Mouse (Mus musculus) ES-E14 (cell line): ENCODE measurements around the gene Slc25a1. TPM values are rescaled to one million over a fixed set of nuclear protein-coding genes. Genes with fewer than 3 reads are reported as not detected.

Experiments used
- DNase-seq: peaks from one replicate; pipeline ENCODE4 v3.0.0-alpha.2; 2013; ENCODE audit warnings: low read depth, low spot score
- H3K27ac ChIP-seq: 2 replicates; pipeline ENCODE4 v1.5.1; 2012; ENCODE audit warnings: low read depth, mild to moderate bottlenecking, low read length, moderate library complexity, mixed read lengths; ENCODE audit not compliant: poor library complexity, insufficient read depth, severe bottlenecking
- H3K36me3 ChIP-seq: 2 replicates; pipeline ENCODE4 v1.6.1; 2012; ENCODE audit warnings: mild to moderate bottlenecking, low read length, moderate library complexity, mixed read lengths; ENCODE audit not compliant: control insufficient read depth, poor library complexity, insufficient read depth, severe bottlenecking
- H3K4me1 ChIP-seq, 2 experiments: fragments of 150-350 bp in 1 of 2; sonication (generic) in 1 of 2; 2 replicates each; pipeline ENCODE4 v1.6.1; 2012; ENCODE audit warnings: low read length in 2 of 2, mild to moderate bottlenecking in 1 of 2, mixed read lengths in 1 of 2; ENCODE audit not compliant: control insufficient read depth in 2 of 2, insufficient read depth in 2 of 2, poor library complexity in 1 of 2
- H3K4me3 ChIP-seq, 2 experiments: fragments of 150-350 bp in 1 of 2; sonication (generic) in 1 of 2; 2 replicates each; pipeline ENCODE4 v1.5.1; 2012; ENCODE audit warnings: low read length in 2 of 2, low read depth in 1 of 2, mild to moderate bottlenecking in 1 of 2, mixed read lengths in 1 of 2; ENCODE audit not compliant: insufficient read depth in 1 of 2, poor library complexity in 1 of 2, severe bottlenecking in 1 of 2
- H3K9ac ChIP-seq: 2 replicates; pipeline ENCODE4 v1.6.1; 2012; ENCODE audit warnings: low read depth, mild to moderate bottlenecking, low read length, mixed read lengths; ENCODE audit not compliant: poor library complexity, insufficient read depth, severe bottlenecking
- H3K9me3 ChIP-seq: fragments of 150-350 bp; sonication (generic); 2 replicates; pipeline ENCODE4 v1.6.1; 2012; ENCODE audit warnings: low read depth, mild to moderate bottlenecking, low read length; ENCODE audit not compliant: control insufficient read depth, insufficient read depth
- CHD2 ChIP-seq: IDR thresholded peaks from 2 replicates; pipeline ENCODE4 v1.6.1; 2014; ENCODE audit warnings: mild to moderate bottlenecking, low read depth, low read length, inconsistent platforms
- HCFC1 ChIP-seq: IDR thresholded peaks from 2 replicates; pipeline ENCODE4 v1.6.1; 2012; ENCODE audit warnings: low read length, inconsistent platforms, borderline replicate concordance; ENCODE audit not compliant: insufficient read depth
- MAFK ChIP-seq: IDR thresholded peaks from 2 replicates; pipeline ENCODE4 v1.6.1; 2014; ENCODE audit warnings: mild to moderate bottlenecking, low read depth, low read length, inconsistent platforms; ENCODE audit not compliant: insufficient read depth
- ZC3H11A ChIP-seq: IDR thresholded peaks from 2 replicates; pipeline ENCODE4 v1.6.1; 2012; ENCODE audit warnings: low read depth, mild to moderate bottlenecking, inconsistent platforms, low read length, borderline replicate concordance
- ZNF384 ChIP-seq: IDR thresholded peaks from 2 replicates; pipeline ENCODE4 v1.6.1; 2012; ENCODE audit warnings: low read depth, low read length, inconsistent platforms
- in situ Hi-C, 2 experiments: fragments of 600-800 bp; cut with MboI; formaldehyde crosslinking; loops; one replicate each; pipeline ENCODE4 v1.15.1; 2025; ENCODE audit warnings: low sequenced_read_pairs in 2 of 2, inconsistent platforms in 1 of 2; ENCODE audit not compliant: unreplicated experiment in 2 of 2
- total RNA-seq: library from RNA; depleted of rRNA; stranded (reverse); fragments of 300-350 nt; gene quantifications from 2 replicates; pipeline ENCODE4 v1.2.3, GENCODE M21; 2012; rRNA removed

The Slc25a1 gene
- total RNA-seq, 1 experiment: 97.9 TPM

DNA sequence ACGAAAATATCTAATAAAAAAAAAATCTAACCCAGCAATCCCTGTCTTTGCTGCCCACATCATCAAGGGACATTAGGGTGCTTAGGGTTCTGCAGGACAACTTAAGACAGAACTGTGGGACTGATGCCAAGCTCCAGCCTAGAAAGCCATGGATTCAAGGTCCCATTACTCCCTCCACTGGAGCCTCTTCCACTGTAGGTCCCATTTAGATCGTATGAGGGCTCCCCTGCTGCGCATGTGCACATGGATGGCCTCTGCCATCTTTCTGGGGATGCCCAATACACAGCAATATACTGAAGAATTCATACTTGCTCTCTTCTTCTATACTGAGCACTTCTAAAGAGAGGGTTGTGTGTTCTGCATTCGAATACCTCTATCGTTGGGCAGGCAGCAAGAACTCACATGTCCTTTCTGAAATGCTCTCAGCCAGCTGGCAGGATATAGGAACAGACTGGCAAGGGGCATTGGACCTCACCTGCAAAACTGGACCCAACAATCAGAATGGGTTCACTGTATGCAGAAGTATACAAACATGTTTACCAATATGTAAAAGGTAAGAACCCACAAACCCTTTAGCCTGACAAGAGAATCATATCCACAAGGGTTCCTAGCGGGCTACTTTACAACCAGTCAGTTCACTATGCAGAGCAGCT is 38.2 kb downstream of the Slc25a1 start:
- in situ Hi-C loops: no loop called here
- TF ChIP-seq HCFC1 (no peak), ZNF384 (no peak), MAFK (no peak)
- H3K9me3 ChIP-seq: no peaks in the 10 kb centered on the region
- DNase-seq: no peak
- H3K36me3 ChIP-seq: peaks cover 4% of the 10 kb centered on the region; the same call in 1 of the 2 replicates
- no peak overlapping the region for H3K4me3 ChIP-seq
- H3K27ac ChIP-seq: no peak overlapping the region
- H3K4me1 ChIP-seq: peaks cover 1 to 4% of the 10 kb centered on the region in 2 experiments; a peak in 1 of 4 replicates
- no peak overlapping the region for H3K9ac ChIP-seq

DNA sequence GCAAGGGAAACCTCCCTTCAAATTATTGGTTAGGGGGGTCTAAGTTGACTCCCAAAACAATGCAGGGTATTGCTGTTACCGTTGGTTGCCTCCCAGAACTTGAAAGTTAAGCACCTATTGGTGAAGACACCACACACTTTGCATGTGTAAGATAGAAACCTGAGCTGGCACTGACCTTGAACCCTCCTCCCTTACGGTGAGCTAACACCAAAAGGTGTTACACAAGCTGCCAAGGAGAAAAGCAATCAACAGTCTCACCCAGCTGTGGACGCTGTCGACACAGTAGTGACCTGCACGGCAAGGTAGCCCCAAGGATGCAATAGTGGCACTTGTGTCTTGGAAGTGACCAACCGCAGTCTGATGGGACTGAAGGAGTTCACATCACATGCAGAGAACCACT is 43.9 kb downstream of the Slc25a1 start:
- no peak for DNase-seq
- TF ChIP-seq ZC3H11A (no peak), ZNF384 (no peak), HCFC1 (no peak), MAFK (no peak), CHD2 (no peak)
- no peak overlapping the region for H3K9ac ChIP-seq
- in situ Hi-C loops: no loop called here
- H3K27ac ChIP-seq: no peak overlapping the region; the same call in 1 of the 2 replicates
- no peaks in the 10 kb centered on the region for H3K9me3 ChIP-seq
- H3K36me3 ChIP-seq: peaks cover 8% of the 10 kb centered on the region
- no peak overlapping the region for H3K4me3 ChIP-seq
- H3K4me1 ChIP-seq: peaks cover 6 to 14% of the 10 kb centered on the region in 2 experiments; a peak in 2 of 4 replicates

DNA sequence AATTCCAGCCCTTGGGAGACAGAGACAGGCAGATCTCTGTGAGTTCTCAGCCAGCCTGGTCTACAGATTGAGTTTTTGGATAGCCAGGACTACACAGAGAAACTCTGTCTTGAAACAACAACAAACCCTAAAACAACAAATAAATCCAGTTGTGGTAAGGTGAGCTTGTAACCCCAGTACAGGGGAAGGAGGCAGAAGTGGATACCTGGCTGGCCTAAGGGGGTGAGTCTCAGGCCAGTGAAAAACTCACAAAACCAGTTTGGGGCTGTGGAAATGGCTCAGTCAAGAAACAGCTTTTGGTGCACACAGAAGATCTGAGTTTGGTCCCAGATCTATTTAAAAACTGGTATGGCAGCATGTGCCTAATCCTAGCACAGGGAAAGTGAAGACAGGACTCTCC is 45.8 kb downstream of the Slc25a1 start:
- H3K4me3 ChIP-seq: no peak overlapping the region
- H3K4me1 ChIP-seq: peaks cover 6 to 14% of the 10 kb centered on the region in 2 experiments; a peak in 2 of 4 replicates
- TF ChIP-seq CHD2: no peak
- no peak for TF ChIP-seq ZC3H11A
- TF ChIP-seq HCFC1: no peak
- no peak for TF ChIP-seq MAFK
- TF ChIP-seq ZNF384: no peak
- H3K27ac ChIP-seq: no peak overlapping the region
- DNase-seq: no peak
- no peaks in the 10 kb centered on the region for H3K9me3 ChIP-seq
- H3K9ac ChIP-seq: no peak overlapping the region
- in situ Hi-C loops: no loop called here
- H3K36me3 ChIP-seq: peaks cover 8% of the 10 kb centered on the region

DNA sequence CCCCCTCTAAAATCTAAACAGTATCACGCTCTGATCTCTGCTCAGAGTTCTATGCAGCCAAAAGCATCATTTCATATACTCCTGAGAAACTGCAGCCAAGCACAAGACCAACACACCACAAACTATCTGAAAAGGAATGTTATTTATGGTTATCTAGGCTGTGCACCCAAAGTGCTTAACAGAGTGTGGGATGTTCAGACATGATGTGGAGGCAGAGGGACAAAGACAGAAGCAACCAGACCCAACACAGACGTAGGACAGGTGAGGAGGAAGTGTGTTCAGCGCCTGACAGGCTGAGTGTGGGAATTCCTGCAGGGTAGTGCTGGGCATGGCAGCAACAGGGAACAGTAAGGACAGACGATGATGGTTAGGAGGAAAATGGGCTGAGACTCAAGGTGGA is 48.4 kb downstream of the Slc25a1 start:
- Histone ChIP-seq H3K9me3 (no peaks in the 10 kb centered on the region), H3K4me3 (no peak overlapping the region), H3K27ac (no peak overlapping the region), H3K9ac (no peak overlapping the region), H3K4me1 (peaks cover 5 to 11% of the 10 kb centered on the region in 2 experiments; a peak in 2 of 4 replicates), H3K36me3 (peaks cover 8% of the 10 kb centered on the region)
- DNase-seq: no peak
- in situ Hi-C loops: no loop called here
- no peak for TF ChIP-seq ZC3H11A
- no peak for TF ChIP-seq MAFK
- TF ChIP-seq ZNF384: no peak
- TF ChIP-seq CHD2: no peak
- TF ChIP-seq HCFC1: no peak

DNA sequence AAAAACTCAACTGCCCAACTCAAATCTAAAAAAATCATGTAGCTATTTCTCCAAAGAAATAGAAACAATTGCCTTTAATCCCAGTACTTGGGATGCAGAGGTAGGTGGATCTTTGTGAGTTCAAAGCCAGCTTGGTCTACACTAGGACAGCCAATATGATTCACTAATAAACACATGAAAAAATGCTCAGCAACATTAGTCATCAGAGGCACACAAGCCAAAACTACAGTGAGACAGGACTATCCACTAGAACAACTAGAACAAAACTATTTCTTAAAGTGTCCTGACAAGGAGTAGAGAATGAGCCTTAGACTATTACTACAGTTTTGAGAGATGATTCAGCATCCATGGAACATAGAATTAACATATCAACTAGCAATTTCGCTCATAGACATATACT is 51.9 kb downstream of the Slc25a1 start:
- H3K4me3 ChIP-seq: no peak overlapping the region
- H3K9me3 ChIP-seq: no peaks in the 10 kb centered on the region
- no peaks in the 10 kb centered on the region; a peak in 1 of 4 replicates for H3K4me1 ChIP-seq
- no peak overlapping the region for H3K27ac ChIP-seq
- no peak for TF ChIP-seq ZNF384
- in situ Hi-C loops: no loop called here
- no peak overlapping the region for H3K9ac ChIP-seq
- no peak for DNase-seq
- peaks cover 6% of the 10 kb centered on the region; the same call in 1 of the 2 replicates for H3K36me3 ChIP-seq

Other genes with a start within 250 kb of the Slc25a1 start
- gene Med15, start 195.3 kb downstream of the Slc25a1 start, total RNA-seq: 32.7 and 36.6 TPM in 2 replicates
- 48.5 and 64.7 TPM in 2 replicates for gene Klhl22, start 168.6 kb downstream of the Slc25a1 start, total RNA-seq
- gene Scarf2, start 130.9 kb downstream of the Slc25a1 start, total RNA-seq: 7.2 and 8.1 TPM in 2 replicates
- 0.16 TPM in 1 of 2 replicates, not detected in the other for gene B830017H08Rik, start 95.1 kb downstream of the Slc25a1 start, total RNA-seq
- 2.4 and 3.5 TPM in 2 replicates for gene Car15, start 89.9 kb downstream of the Slc25a1 start, total RNA-seq
- 0.22 and 1.5 TPM in 2 replicates for gene Gm20518, start 36.5 kb downstream of the Slc25a1 start, total RNA-seq
- gene Tssk1, start 34.0 kb downstream of the Slc25a1 start, total RNA-seq: 0.16 TPM in 1 of 2 replicates, not detected in the other
- 78.0 and 112 TPM in 2 replicates for gene Dgcr2, start 29.7 kb downstream of the Slc25a1 start, total RNA-seq
- 0.16 and 0.18 TPM in 2 replicates for gene Tssk2, start 29.6 kb downstream of the Slc25a1 start, total RNA-seq
- gene Ess2, start 16.9 kb downstream of the Slc25a1 start, total RNA-seq: 27.2 and 30.2 TPM in 2 replicates
- gene Gsc2, start 13.2 kb downstream of the Slc25a1 start, total RNA-seq: 0.85 and 1.2 TPM in 2 replicates
- not detected in 2 replicates for gene Vpreb2, start 52.2 kb upstream of the Slc25a1 start, total RNA-seq
- gene Dgcr6, start 124.6 kb upstream of the Slc25a1 start, total RNA-seq: 23.8 and 30.9 TPM in 2 replicates
- 39.6 and 73.6 TPM in 2 replicates for gene Prodh, start 162.0 kb upstream of the Slc25a1 start, total RNA-seq
- gene Rtn4r, start 199.4 kb upstream of the Slc25a1 start, total RNA-seq: 0.22 and 0.48 TPM in 2 replicates